Mouse (Mus musculus): Measurements from ENCODE around the gene Lbp. TPM values are rescaled to one million over a fixed set of nuclear protein-coding genes. Genes with fewer than 3 reads are reported as not detected.
A peak's percentile ranks its signal among the peaks of the same experiment; 100 is the strongest.

The Lbp gene
- total RNA-seq, 2 experiments from 2014 or later: 23.0 to 36.4 TPM

GRCm38 (mm10) chr2:158360873-158361677 lies 54.8 kb downstream of the Lbp start:
- DNase-seq (ENCODE audit: low spot score in 2 of 2): peak; percentile 58 to 75

- no peak for DNase-seq (ENCODE audit: low spot score in 2 of 2)
Observed at GRCm38 (mm10) chr2:158361678-158362320, 55.5 kb downstream of the Lbp start.

- no peak for DNase-seq (ENCODE audit: low spot score in 2 of 2)
Observed at GRCm38 (mm10) chr2:158364175-158364574, 57.9 kb downstream of the Lbp start.

GRCm38 (mm10) chr2:158365099-158365850 lies 59.0 kb downstream of the Lbp start:
- DNase-seq (ENCODE audit: low spot score in 2 of 2): no peak

- DNase-seq (ENCODE audit: low spot score in 2 of 2): no peak
Observed at GRCm38 (mm10) chr2:158367654-158368053, 61.4 kb downstream of the Lbp start.

GRCm38 (mm10) chr2:158368313-158368712 lies 62.0 kb downstream of the Lbp start:
- no peak for DNase-seq (ENCODE audit: low spot score in 2 of 2)

GRCm38 (mm10) chr2:158369474-158370172 lies 63.3 kb downstream of the Lbp start:
- no peak for DNase-seq (ENCODE audit: low spot score in 2 of 2)

GRCm38 (mm10) chr2:158370173-158370550 lies 63.9 kb downstream of the Lbp start:
- DNase-seq (ENCODE audit: low spot score in 2 of 2): no peak

- DNase-seq (ENCODE audit: low spot score in 2 of 2): no peak
Observed at GRCm38 (mm10) chr2:158373061-158373460, 66.8 kb downstream of the Lbp start.

- no peak for DNase-seq (ENCODE audit: low spot score in 2 of 2)
Observed at GRCm38 (mm10) chr2:158373516-158373915, 67.2 kb downstream of the Lbp start.

GRCm38 (mm10) chr2:158375443-158376122 lies 69.3 kb downstream of the Lbp start, which contains the start of gene Snhg11:
Gene Snhg11, plus strand, starts transcription at chr2:158375638.
- DNase-seq (ENCODE audit: low spot score in 2 of 2): no peak

- DNase-seq (ENCODE audit: low spot score in 2 of 2): no peak
Observed at GRCm38 (mm10) chr2:158376123-158376687, 69.9 kb downstream of the Lbp start.

GRCm38 (mm10) chr2:158376798-158377197 lies 70.5 kb downstream of the Lbp start:
- no peak for DNase-seq (ENCODE audit: low spot score in 2 of 2)

- no peak for DNase-seq (ENCODE audit: low spot score in 2 of 2)
Observed at GRCm38 (mm10) chr2:158377811-158378210, 71.5 kb downstream of the Lbp start.

GRCm38 (mm10) chr2:158379354-158380078 lies 73.2 kb downstream of the Lbp start:
- no peak for DNase-seq (ENCODE audit: low spot score in 2 of 2)

Measured in adrenal gland, postnatal 4 days (tissue).